Mouse (Mus musculus): ENCODE data around the gene Spag7.

Spag7 gene

GRCm38 (mm10) chr11:70670483-70670882 is 1.3 kb upstream of the Spag7 start:
- Histone ChIP-seq H3K36me3 (ENCODE audit: control insufficient read depth, insufficient read depth, low read length, poor library complexity, severe bottlenecking) (no peaks in the 10 kb centered on the region; the same call in none of the 2 replicates), H3K27me3 (ENCODE audit: control insufficient read depth, insufficient read depth, low read length, poor library complexity, severe bottlenecking) (no peaks in the 10 kb centered on the region)
- DNase-seq (ENCODE audit: low read depth, low spot score): peak; percentile 38

- Histone ChIP-seq H3K36me3 (ENCODE audit: control insufficient read depth, insufficient read depth, low read length, poor library complexity, severe bottlenecking) (no peaks in the 10 kb centered on the region; the same call in none of the 2 replicates), H3K27me3 (ENCODE audit: control insufficient read depth, insufficient read depth, low read length, poor library complexity, severe bottlenecking) (no peaks in the 10 kb centered on the region)
- DNase-seq (ENCODE audit: low read depth, low spot score): peak; percentile 86
These were observed 548 bp upstream of the Spag7 start for GRCm38 (mm10) chr11:70669582-70670345.

GRCm38 (mm10) chr11:70668335-70668770 is 863 bp downstream of the Spag7 start:
- H3K27me3 ChIP-seq (ENCODE audit: control insufficient read depth, insufficient read depth, low read length, poor library complexity, severe bottlenecking): no peaks in the 10 kb centered on the region
- no peak for DNase-seq (ENCODE audit: low read depth, low spot score)

GRCm38 (mm10) chr11:70667271-70668150 is 1.7 kb downstream of the Spag7 start:
- H3K27me3 ChIP-seq (ENCODE audit: control insufficient read depth, insufficient read depth, low read length, poor library complexity, severe bottlenecking): no peaks in the 10 kb centered on the region
- H3K36me3 ChIP-seq (ENCODE audit: control insufficient read depth, insufficient read depth, low read length, poor library complexity, severe bottlenecking): peaks cover 4% of the 10 kb centered on the region
- DNase-seq (ENCODE audit: low read depth, low spot score): no peak

More at GRCm38 (mm10) chr11:70668335-70668770, 863 bp downstream of the Spag7 start:
- H3K36me3 ChIP-seq (ENCODE audit: control insufficient read depth, insufficient read depth, low read length, poor library complexity, severe bottlenecking): peaks cover 4% of the 10 kb centered on the region

- Histone ChIP-seq H3K36me3 (ENCODE audit: control insufficient read depth, insufficient read depth, low read length, poor library complexity, severe bottlenecking) (peaks cover 4% of the 10 kb centered on the region), H3K27me3 (ENCODE audit: control insufficient read depth, insufficient read depth, low read length, poor library complexity, severe bottlenecking) (no peaks in the 10 kb centered on the region)
- no peak for DNase-seq (ENCODE audit: low read depth, low spot score)
These were observed 2.5 kb downstream of the Spag7 start for GRCm38 (mm10) chr11:70666687-70667086.

- Histone ChIP-seq H3K36me3 (ENCODE audit: control insufficient read depth, insufficient read depth, low read length, poor library complexity, severe bottlenecking) (peaks cover 4% of the 10 kb centered on the region), H3K27me3 (ENCODE audit: control insufficient read depth, insufficient read depth, low read length, poor library complexity, severe bottlenecking) (no peaks in the 10 kb centered on the region)
- DNase-seq (ENCODE audit: low read depth, low spot score): no peak
These were observed 4.5 kb downstream of the Spag7 start for GRCm38 (mm10) chr11:70664741-70665140.

- Histone ChIP-seq H3K27me3 (ENCODE audit: control insufficient read depth, insufficient read depth, low read length, poor library complexity, severe bottlenecking) (no peaks in the 10 kb centered on the region), H3K36me3 (ENCODE audit: control insufficient read depth, insufficient read depth, low read length, poor library complexity, severe bottlenecking) (peaks cover 4% of the 10 kb centered on the region)
- DNase-seq (ENCODE audit: low read depth, low spot score): no peak
These were observed 5.3 kb downstream of the Spag7 start for GRCm38 (mm10) chr11:70663957-70664356.

- Histone ChIP-seq H3K36me3 (ENCODE audit: control insufficient read depth, insufficient read depth, low read length, poor library complexity, severe bottlenecking) (peaks cover 4% of the 10 kb centered on the region), H3K27me3 (ENCODE audit: control insufficient read depth, insufficient read depth, low read length, poor library complexity, severe bottlenecking) (no peaks in the 10 kb centered on the region)
- no peak for DNase-seq (ENCODE audit: low read depth, low spot score)
These were observed 6.1 kb downstream of the Spag7 start for GRCm38 (mm10) chr11:70663101-70663500.

GRCm38 (mm10) chr11:70660571-70660970 is 8.6 kb downstream of the Spag7 start:
- no peak for DNase-seq (ENCODE audit: low read depth, low spot score)
- peaks cover 4% of the 10 kb centered on the region for H3K36me3 ChIP-seq (ENCODE audit: control insufficient read depth, insufficient read depth, low read length, poor library complexity, severe bottlenecking)
- no peaks in the 10 kb centered on the region for H3K27me3 ChIP-seq (ENCODE audit: control insufficient read depth, insufficient read depth, low read length, poor library complexity, severe bottlenecking)

GRCm38 (mm10) chr11:70658942-70659341 is 10.3 kb downstream of the Spag7 start:
- Histone ChIP-seq H3K36me3 (ENCODE audit: control insufficient read depth, insufficient read depth, low read length, poor library complexity, severe bottlenecking) (no peaks in the 10 kb centered on the region; the same call in none of the 2 replicates), H3K27me3 (ENCODE audit: control insufficient read depth, insufficient read depth, low read length, poor library complexity, severe bottlenecking) (no peaks in the 10 kb centered on the region)
- no peak for DNase-seq (ENCODE audit: low read depth, low spot score)

- DNase-seq (ENCODE audit: low read depth, low spot score): no peak
- Histone ChIP-seq H3K27me3 (ENCODE audit: control insufficient read depth, insufficient read depth, low read length, poor library complexity, severe bottlenecking) (no peaks in the 10 kb centered on the region), H3K36me3 (ENCODE audit: control insufficient read depth, insufficient read depth, low read length, poor library complexity, severe bottlenecking) (no peaks in the 10 kb centered on the region; the same call in 1 of the 2 replicates)
These were observed 10.7 kb downstream of the Spag7 start for GRCm38 (mm10) chr11:70658521-70658920.

GRCm38 (mm10) chr11:70657991-70658390 is 11.2 kb downstream of the Spag7 start:
- no peak for DNase-seq (ENCODE audit: low read depth, low spot score)
- peaks cover under 1% of the 10 kb centered on the region for H3K36me3 ChIP-seq (ENCODE audit: control insufficient read depth, insufficient read depth, low read length, poor library complexity, severe bottlenecking)
- no peaks in the 10 kb centered on the region for H3K27me3 ChIP-seq (ENCODE audit: control insufficient read depth, insufficient read depth, low read length, poor library complexity, severe bottlenecking)

GRCm38 (mm10) chr11:70657573-70657972 is 11.6 kb downstream of the Spag7 start:
- DNase-seq (ENCODE audit: low read depth, low spot score): no peak
- Histone ChIP-seq H3K27me3 (ENCODE audit: control insufficient read depth, insufficient read depth, low read length, poor library complexity, severe bottlenecking) (no peaks in the 10 kb centered on the region), H3K36me3 (ENCODE audit: control insufficient read depth, insufficient read depth, low read length, poor library complexity, severe bottlenecking) (peaks cover 4% of the 10 kb centered on the region)

- H3K27me3 ChIP-seq (ENCODE audit: control insufficient read depth, insufficient read depth, low read length, poor library complexity, severe bottlenecking): no peaks in the 10 kb centered on the region
- no peak for DNase-seq (ENCODE audit: low read depth, low spot score)
- peaks cover 8% of the 10 kb centered on the region for H3K36me3 ChIP-seq (ENCODE audit: control insufficient read depth, insufficient read depth, low read length, poor library complexity, severe bottlenecking)
These were observed 12.3 kb downstream of the Spag7 start, which contains the start of gene Eno3 for GRCm38 (mm10) chr11:70656964-70657363. Gene Eno3, plus strand, starts transcription at chr11:70657202.

- Histone ChIP-seq H3K27me3 (ENCODE audit: control insufficient read depth, insufficient read depth, low read length, poor library complexity, severe bottlenecking) (no peaks in the 10 kb centered on the region), H3K36me3 (ENCODE audit: control insufficient read depth, insufficient read depth, low read length, poor library complexity, severe bottlenecking) (peaks cover 10% of the 10 kb centered on the region)
- DNase-seq (ENCODE audit: low read depth, low spot score): no peak
These were observed 12.7 kb downstream of the Spag7 start for GRCm38 (mm10) chr11:70656456-70656927.
